Mouse (Mus musculus) MEL (cell line): ENCODE results near the gene Tshr. TPM values are rescaled to one million over a fixed set of nuclear protein-coding genes. Genes with fewer than 3 reads are reported as not detected.
A peak's percentile ranks its signal among the peaks of the same experiment; 100 is the strongest.
"Not testable (repeated sequence)": the region's sequence is repeated elsewhere in the genome, so short reads cannot be mapped to it uniquely, and the experiment has no call there.

Experiments used
- DNase-seq: peaks from one replicate; pipeline ENCODE4 v3.0.0; 2011; ENCODE audit warnings: low read depth, low spot score
- H3K27ac ChIP-seq: 2 replicates; pipeline ENCODE4 v1.5.1; 2012; ENCODE audit warnings: low read depth, mild to moderate bottlenecking, control low read depth, low read length, moderate library complexity; ENCODE audit not compliant: control insufficient read depth
- H3K27me3 ChIP-seq, 2 experiments: fragments of 150-350 bp in 1 of 2; sonication (generic) in 1 of 2; 2 replicates each; pipeline ENCODE4 v1.6.1; 2012; ENCODE audit warnings: low read length in 2 of 2, mild to moderate bottlenecking in 2 of 2, improper control_type of control experiment in 1 of 2, moderate library complexity in 1 of 2; ENCODE audit not compliant: insufficient read depth in 2 of 2, control insufficient read depth in 1 of 2
- H3K36me3 ChIP-seq, 2 experiments: 2 replicates each; pipeline ENCODE4 v1.6.1; 2012 to 2014; ENCODE audit warnings: low read length in 2 of 2, improper control_type of control experiment in 1 of 2, inconsistent platforms in 1 of 2, mild to moderate bottlenecking in 1 of 2; ENCODE audit not compliant: insufficient read depth in 2 of 2, control insufficient read depth in 1 of 2
- H3K4me1 ChIP-seq, 2 experiments: fragments of 150-350 bp in 1 of 2; sonication (generic) in 1 of 2; 2 replicates each; pipeline ENCODE4 v1.6.1; 2012; ENCODE audit warnings: low read length in 2 of 2, improper control_type of control experiment in 1 of 2, mild to moderate bottlenecking in 1 of 2; ENCODE audit not compliant: insufficient read depth in 2 of 2, control insufficient read depth in 1 of 2
- H3K4me3 ChIP-seq, 2 experiments: fragments of 150-350 bp in 1 of 2; sonication (generic) in 1 of 2; 2 replicates each; pipeline ENCODE4 v1.5.1; 2012; ENCODE audit warnings: low read depth in 2 of 2, low read length in 2 of 2, mild to moderate bottlenecking in 2 of 2, moderate library complexity in 2 of 2, control low read depth in 1 of 2, improper control_type of control experiment in 1 of 2; ENCODE audit not compliant: control insufficient read depth in 1 of 2, insufficient read depth in 1 of 2
- H3K79me2 ChIP-seq: 2 replicates; pipeline ENCODE4 v1.6.1; 2012; ENCODE audit warnings: mild to moderate bottlenecking, low read length, moderate library complexity; ENCODE audit not compliant: control insufficient read depth, poor library complexity, insufficient read depth
- H3K9ac ChIP-seq: 2 replicates; pipeline ENCODE4 v1.6.1; 2012; ENCODE audit warnings: low read depth, mild to moderate bottlenecking, control low read depth, low read length, moderate library complexity; ENCODE audit not compliant: control insufficient read depth, poor library complexity, severe bottlenecking
- H3K9me3 ChIP-seq: fragments of 150-350 bp; sonication (generic); replicated peaks from 2 replicates; pipeline ENCODE4 v1.6.1; 2012; ENCODE audit warnings: mild to moderate bottlenecking, low read length, improper control_type of control experiment, moderate library complexity; ENCODE audit not compliant: insufficient read depth
- BHLHE40 ChIP-seq: IDR thresholded peaks from 2 replicates; pipeline ENCODE4 v1.6.1; 2012; ENCODE audit warnings: low read depth, mild to moderate bottlenecking, inconsistent platforms, low read length, improper control_type of control experiment, borderline replicate concordance
- EP300 ChIP-seq, 2 experiments: IDR thresholded peaks; 2 replicates each; pipeline ENCODE4 v1.6.1; 2011; ENCODE audit warnings: improper control_type of control experiment in 2 of 2, low read length in 2 of 2, low read depth in 1 of 2, mild to moderate bottlenecking in 1 of 2
- ETS1 ChIP-seq: IDR thresholded peaks from 2 replicates; pipeline ENCODE4 v1.6.1; 2012; ENCODE audit warnings: low read depth, mild to moderate bottlenecking, inconsistent platforms, low read length, improper control_type of control experiment, moderate library complexity
- GABPA ChIP-seq: IDR thresholded peaks from 2 replicates; pipeline ENCODE4 v1.6.1; 2012; ENCODE audit warnings: low read depth, mild to moderate bottlenecking, inconsistent platforms, low read length, improper control_type of control experiment, moderate library complexity
- GATA1 ChIP-seq: IDR thresholded peaks from 2 replicates; pipeline ENCODE4 v1.6.1; 2011; ENCODE audit warnings: low read depth, low read length, improper control_type of control experiment
- KAT2A ChIP-seq: conservative IDR thresholded peaks from 2 replicates; pipeline ENCODE4 v1.6.1; 2012; ENCODE audit warnings: low read depth, low read length, improper control_type of control experiment, inconsistent platforms
- MXI1 ChIP-seq: IDR thresholded peaks from 2 replicates; pipeline ENCODE4 v1.6.1; 2011; ENCODE audit warnings: mild to moderate bottlenecking, low read depth, low read length, improper control_type of control experiment
- MYB ChIP-seq: IDR thresholded peaks from 2 replicates; pipeline ENCODE4 v1.6.1; 2011; ENCODE audit warnings: mild to moderate bottlenecking, low read depth, low read length, improper control_type of control experiment
- NRF1 ChIP-seq: IDR thresholded peaks from 2 replicates; pipeline ENCODE4 v1.6.1; 2014; ENCODE audit warnings: low read depth, mild to moderate bottlenecking, inconsistent platforms, low read length, improper control_type of control experiment, moderate library complexity; ENCODE audit not compliant: poor library complexity, insufficient read depth, severe bottlenecking
- POLR2AphosphoS5 ChIP-seq: IDR thresholded peaks from 2 replicates; pipeline ENCODE4 v1.6.1; 2012; ENCODE audit warnings: low read depth, borderline replicate concordance, mild to moderate bottlenecking, inconsistent platforms, low read length, moderate library complexity, mixed read lengths
- RAD21 ChIP-seq: IDR thresholded peaks from 2 replicates; pipeline ENCODE4 v1.6.1; 2011; ENCODE audit warnings: mild to moderate bottlenecking, low read depth, low read length, improper control_type of control experiment
- RCOR1 ChIP-seq: IDR thresholded peaks from 2 replicates; pipeline ENCODE4 v1.6.1; 2012; ENCODE audit warnings: low read depth, mild to moderate bottlenecking, inconsistent platforms, low read length, improper control_type of control experiment
- SIN3A ChIP-seq: IDR thresholded peaks from 2 replicates; pipeline ENCODE4 v1.6.1; 2012; ENCODE audit warnings: low read length, improper control_type of control experiment, inconsistent platforms
- TAL1 ChIP-seq: IDR thresholded peaks from 2 replicates; pipeline ENCODE4 v1.6.1; 2012; ENCODE audit warnings: mild to moderate bottlenecking, inconsistent platforms, low read length, moderate library complexity, mixed read lengths
- TBP ChIP-seq: IDR thresholded peaks from 2 replicates; pipeline ENCODE4 v1.8.0; 2011; ENCODE audit warnings: low read depth, low read length, improper control_type of control experiment
- TCF12 ChIP-seq: IDR thresholded peaks from 2 replicates; pipeline ENCODE4 v1.6.1; 2014; ENCODE audit warnings: low read depth, mild to moderate bottlenecking, inconsistent platforms, low read length, improper control_type of control experiment, moderate library complexity
- USF2 ChIP-seq, 2 experiments: IDR thresholded peaks; 2 replicates each; pipeline ENCODE4 v1.6.1; 2011 to 2012; ENCODE audit warnings: improper control_type of control experiment in 2 of 2, low read length in 2 of 2, borderline replicate concordance in 1 of 2, inconsistent platforms in 1 of 2, low read depth in 1 of 2, mild to moderate bottlenecking in 1 of 2; ENCODE audit not compliant: insufficient read depth in 1 of 2
- ZKSCAN1 ChIP-seq: IDR thresholded peaks from 2 replicates; pipeline ENCODE4 v1.6.1; 2012; ENCODE audit warnings: low read depth, mild to moderate bottlenecking, inconsistent platforms, low read length, improper control_type of control experiment, moderate library complexity
- ZMIZ1 ChIP-seq: IDR thresholded peaks from 2 replicates; pipeline ENCODE4 v1.6.1; 2012; ENCODE audit warnings: low read depth, mild to moderate bottlenecking, inconsistent platforms, low read length, improper control_type of control experiment, moderate library complexity
- ZNF384 ChIP-seq: IDR thresholded peaks from 2 replicates; pipeline ENCODE4 v1.6.1; 2012; ENCODE audit warnings: low read depth, mild to moderate bottlenecking, inconsistent platforms, low read length, improper control_type of control experiment
- polyA plus RNA-seq, 2 experiments: library from polyadenylated mRNA; stranded (reverse) in 1 of 2; unstranded in 1 of 2; fragments of >175 nt in 1 of 2; fragments of >200 nt in 1 of 2; gene quantifications; 2 replicates each; pipeline versions ENCODE4 v1.2.1 to v1.2.4; 2012; ENCODE audit warnings: low replicate concordance in 2 of 2, low read depth in 1 of 2; ENCODE audit not compliant: insufficient read length in 2 of 2, insufficient read depth in 1 of 2, missing spikeins in 1 of 2
- total RNA-seq: library from RNA; depleted of rRNA; stranded (reverse); fragments of 300-350 nt; gene quantifications from 2 replicates; pipeline ENCODE4 v1.2.3, GENCODE M21; 2012

Tshr gene
- total and polyA plus RNA-seq, 3 experiments: not detected

DNA sequence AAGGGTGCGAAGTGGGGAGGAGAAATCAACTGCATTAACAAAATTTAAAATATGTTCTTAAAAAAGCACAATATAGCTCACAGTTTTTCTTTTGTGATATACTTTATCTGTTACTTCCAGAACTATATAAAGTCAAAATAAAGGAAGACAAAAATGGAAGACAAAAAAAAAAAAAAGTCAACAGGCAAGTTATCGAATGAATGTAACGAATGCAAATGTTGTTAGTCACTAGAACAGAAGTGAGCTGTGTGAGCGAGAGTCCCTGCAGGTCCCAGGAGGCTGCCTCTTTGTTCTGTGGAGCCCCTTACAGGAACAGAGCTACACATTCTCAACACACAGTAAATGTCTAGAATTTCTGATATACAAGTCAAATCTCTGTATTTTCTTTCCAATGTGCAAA lies 173.8 kb downstream of the Tshr start:
- H3K36me3 ChIP-seq: peaks cover 1 to 41% of the 10 kb centered on the region in 2 experiments
- not testable (repeated sequence) for H3K4me1 ChIP-seq, H3K79me2 ChIP-seq, H3K9ac ChIP-seq, H3K9me3 ChIP-seq, H3K4me3 ChIP-seq, H3K27ac ChIP-seq, DNase-seq, H3K27me3 ChIP-seq
- TF ChIP-seq ZNF384 (peak; percentile 55; the same call in 1 of the 2 replicates), TCF12 (0 out of 2 replicates have a peak, but pooled peaks have one; percentile 26)

DNA sequence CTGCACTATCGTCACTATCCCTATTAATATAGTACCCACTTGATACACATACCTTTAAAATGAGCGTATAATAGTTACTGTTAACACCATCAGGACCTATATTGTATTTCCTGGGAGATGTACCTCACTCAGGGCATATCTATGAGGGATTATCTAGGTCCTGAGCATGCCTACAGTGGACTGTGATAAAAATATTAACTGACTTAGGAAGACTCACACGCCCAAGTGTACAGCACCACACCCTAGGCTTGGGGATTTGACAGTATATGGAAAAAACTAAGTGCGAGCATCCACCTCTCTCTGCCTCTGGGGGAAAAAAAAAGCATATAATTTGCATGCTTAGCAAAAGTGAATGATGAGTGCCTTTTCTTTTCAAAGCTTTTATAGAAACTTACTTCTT lies 182.8 kb downstream of the Tshr start:
- H3K9ac ChIP-seq: no peak overlapping the region
- no peak for DNase-seq
- no peaks in the 10 kb centered on the region for H3K9me3 ChIP-seq
- no peak overlapping the region for H3K4me3 ChIP-seq
- no peaks in the 10 kb centered on the region for H3K27me3 ChIP-seq
- H3K79me2 ChIP-seq: peaks cover 2% of the 10 kb centered on the region
- H3K36me3 ChIP-seq: peaks cover 38 to 57% of the 10 kb centered on the region in 2 experiments
- H3K27ac ChIP-seq: no peak overlapping the region
- TF ChIP-seq NRF1 (peak; percentile 33; the same call in 1 of the 2 replicates), EP300 (IDR thresholded peaks at IDR 0.05; ENCODE audit: low read depth in 1 of 2, low read length in 2 of 2) (peak; percentile 24 to 47; a peak in 1 of 4 replicates), TCF12 (0 out of 2 replicates have a peak, but pooled peaks have one; percentile 35), POLR2AphosphoS5 (no peak)
- peaks cover 7 to 22% of the 10 kb centered on the region in 2 experiments for H3K4me1 ChIP-seq

DNA sequence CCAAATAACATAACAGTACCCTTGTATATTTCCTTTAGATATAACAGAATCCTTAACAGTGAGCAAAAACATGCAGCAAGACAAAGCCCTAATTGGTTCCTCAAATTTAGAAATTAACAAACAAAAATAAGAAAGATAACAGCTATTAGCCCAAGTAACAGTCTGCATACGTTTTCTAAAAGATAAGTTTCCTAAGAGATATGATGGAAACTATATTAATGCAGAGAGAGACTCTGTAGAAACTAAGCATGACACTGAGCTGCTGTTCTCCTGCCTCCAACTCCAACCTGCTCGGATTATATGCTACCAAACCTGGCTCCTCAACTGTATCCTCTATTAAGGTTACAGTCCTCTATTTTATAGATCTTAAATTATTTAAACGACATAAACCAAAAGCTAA lies 184.9 kb downstream of the Tshr start:
- peaks cover 38 to 65% of the 10 kb centered on the region in 2 experiments for H3K36me3 ChIP-seq
- no peak overlapping the region for H3K9ac ChIP-seq
- no peaks in the 10 kb centered on the region for H3K27me3 ChIP-seq
- TF ChIP-seq BHLHE40: no peak
- 0 out of 2 replicates have a peak, but pooled peaks have one; percentile 25 for TF ChIP-seq TBP
- TF ChIP-seq TCF12: peak; percentile 65
- peak; percentile 15; the same call in 1 of the 2 replicates for TF ChIP-seq MXI1
- TF ChIP-seq GABPA: no peak
- no peak for TF ChIP-seq ZKSCAN1
- TF ChIP-seq RCOR1: peak; percentile 50
- TF ChIP-seq KAT2A: no peak
- TF ChIP-seq TAL1: no peak
- TF ChIP-seq EP300 (IDR thresholded peaks at IDR 0.05; ENCODE audit: low read depth in 1 of 2, low read length in 2 of 2): peak; percentile 79 to 80
- TF ChIP-seq USF2 (IDR thresholded peaks at IDR 0.05; ENCODE audit: borderline replicate concordance in 1 of 2, insufficient read depth in 1 of 2, low read depth in 1 of 2, low read length in 2 of 2): no peak
- peak; percentile 85 for TF ChIP-seq GATA1
- peak; percentile 77 for TF ChIP-seq ETS1
- no peak for TF ChIP-seq RAD21
- 0 out of 2 replicates have a peak, but pooled peaks have one; percentile 66 for TF ChIP-seq ZMIZ1
- peak; percentile 62 for TF ChIP-seq MYB
- peak; percentile 55; the same call in 1 of the 2 replicates for TF ChIP-seq SIN3A
- H3K9me3 ChIP-seq: no peaks in the 10 kb centered on the region
- H3K27ac ChIP-seq: peak overlapping the region; percentile 80
- H3K4me3 ChIP-seq: 0 out of 4 replicates have a peak overlapping the region, but pooled peaks of 1 of the 2 experiments have one; percentile 13
- DNase-seq: peak; percentile 50
- H3K79me2 ChIP-seq: peaks cover 2% of the 10 kb centered on the region
- peaks cover 7 to 22% of the 10 kb centered on the region in 2 experiments for H3K4me1 ChIP-seq
